Mouse (Mus musculus) small intestine, adult 2 months (tissue): Measurements from ENCODE around the gene Drosha.

ENCODE experiments used
- CTCF ChIP-seq: fragments of 200-500 bp; IDR thresholded peaks from 2 replicates; pipeline ENCODE4 v1.5.1; 2012; ENCODE audit warnings: low read depth, mild to moderate bottlenecking, control low read depth, inconsistent platforms, low read length, moderate library complexity, mixed read lengths; ENCODE audit not compliant: insufficient replicate concordance, insufficient read length; ENCODE audit errors: extremely low read depth
- POLR2A ChIP-seq: fragments of 200-500 bp; IDR thresholded peaks from 2 replicates; pipeline ENCODE4 v1.6.1; 2012; ENCODE audit warnings: low read depth, mild to moderate bottlenecking, control low read depth, inconsistent platforms, low read length, moderate library complexity

DNA sequence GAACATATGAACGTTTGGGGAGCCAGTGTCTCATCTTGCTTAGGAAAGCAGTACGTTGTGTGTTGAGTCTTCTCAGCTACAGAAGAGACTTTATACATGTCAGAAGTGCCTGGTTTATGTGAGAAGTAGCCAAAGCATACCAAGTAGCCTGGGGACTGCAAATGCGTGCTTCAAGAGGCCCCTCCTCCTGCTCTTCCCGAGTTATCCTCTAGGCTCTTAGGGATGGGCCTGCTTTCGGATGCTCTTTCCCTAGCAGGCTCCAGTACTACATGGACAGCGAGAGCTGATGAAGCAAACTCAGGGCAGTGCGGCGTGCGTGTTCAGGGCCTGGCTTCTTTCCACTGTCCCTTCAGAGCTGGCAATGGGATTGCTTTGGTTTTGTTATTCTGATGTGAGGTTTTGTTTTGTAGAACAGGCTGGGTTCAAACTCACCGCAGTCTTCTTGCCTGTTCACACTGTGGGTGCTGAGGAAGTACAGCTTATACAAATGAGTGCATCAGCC is 91.8 kb downstream of the Drosha start:
- TF ChIP-seq POLR2A (no peak), CTCF (no peak)
